Mouse (Mus musculus) left cerebral cortex, postnatal 36 days (tissue): ENCODE measurements at regions not wholly inside any gene's neighbourhood (a gene's known extent, or its start where the extent isn't known, plus 50 kb on each side); places are given as distances from the start of the nearest gene placed in this dataset.

Experiments
- DNase-seq, 2 experiments: peaks; one replicate each; pipeline ENCODE4 v3.0.0; 2021 to 2022; ENCODE audit warnings: low spot score in 2 of 2, mixed read lengths in 1 of 2
- intact Hi-C: fragments of 180-260 bp; cut with DNase I; formaldehyde crosslinking; loops from one replicate; pipeline ENCODE4 v1.15.1; 2025

- no peak for DNase-seq
- intact Hi-C loops, result no loop called here
Observed at GRCm38 (mm10) chr7:137742297-137742751, 304.9 kb downstream of the Glrx3 start.

GRCm38 (mm10) chr7:137745575-137745974 lies 308.2 kb downstream of the Glrx3 start:
- DNase-seq, result no peak
- intact Hi-C loops, result no loop called here

GRCm38 (mm10) chr7:137745991-137746390 lies 308.6 kb downstream of the Glrx3 start:
- intact Hi-C loops, result no loop called here
- DNase-seq, result no peak

DNA sequence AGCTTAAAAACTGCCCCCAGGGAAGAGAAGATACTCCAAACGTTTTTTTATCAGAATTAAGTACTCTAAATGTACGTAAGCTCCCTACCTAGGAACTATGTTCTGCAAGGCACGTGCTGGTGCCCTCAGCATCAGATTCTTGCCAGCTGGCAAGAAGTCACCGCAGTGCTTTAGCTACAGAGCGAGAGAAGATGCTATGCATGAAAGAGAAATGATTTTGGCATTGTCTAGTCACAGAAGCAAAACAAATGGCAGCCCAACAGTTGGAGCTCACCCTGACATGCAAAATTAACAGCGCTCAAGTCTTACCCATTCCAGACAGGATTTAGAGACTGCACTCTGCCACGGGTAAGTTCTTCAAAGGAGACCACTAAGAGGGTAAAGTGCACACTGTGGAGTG lies 311.5 kb downstream of the Glrx3 start:
- no peak for DNase-seq
- intact Hi-C loops, result no loop called here

DNA sequence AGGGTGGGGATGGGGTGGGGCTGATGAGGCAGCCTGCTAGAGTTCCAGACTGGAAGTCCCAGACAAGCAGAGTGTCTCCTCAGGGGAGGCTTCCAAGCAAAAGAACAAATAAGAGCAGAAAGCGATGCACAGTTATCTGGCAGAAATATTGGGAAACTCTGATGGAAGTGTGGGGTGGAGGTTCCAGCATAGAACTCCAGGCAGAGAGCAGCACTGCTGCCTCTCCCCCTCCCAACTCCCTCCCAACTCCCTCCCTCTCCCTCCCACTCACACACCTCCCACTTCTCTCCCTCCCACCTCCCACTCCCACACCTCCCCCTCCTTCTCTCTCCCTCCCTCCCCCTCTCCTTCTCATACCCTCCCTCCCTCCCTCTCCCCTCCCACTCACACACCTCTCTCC lies 313.3 kb downstream of the Glrx3 start:
- intact Hi-C loops, result no loop called here
- DNase-seq, result no peak

- DNase-seq, result no peak
- intact Hi-C loops, result no loop called here
Observed at GRCm38 (mm10) chr7:137751151-137751859, 313.9 kb downstream of the Glrx3 start.

DNA sequence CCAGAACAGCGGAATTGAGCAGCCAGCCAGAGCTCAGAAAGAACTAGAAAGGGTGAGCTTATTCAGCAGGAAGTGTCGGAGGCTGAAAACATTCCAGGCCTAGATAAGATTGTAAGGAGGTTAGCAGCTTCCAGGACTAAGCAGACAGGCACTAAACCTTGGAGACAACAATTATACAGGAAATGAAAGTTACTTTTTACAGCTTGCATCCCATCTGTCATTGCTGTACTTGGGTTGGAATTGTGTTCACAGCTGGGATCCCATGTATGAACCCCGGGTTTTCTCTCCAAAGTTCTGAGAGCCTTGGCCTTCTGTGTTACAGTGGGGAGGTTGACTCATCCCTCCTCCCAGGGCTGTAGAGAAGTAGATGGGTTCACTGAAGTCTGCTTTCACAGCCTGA lies 328.5 kb downstream of the Glrx3 start:
- no peak for DNase-seq
- intact Hi-C loops, result no loop called here

DNA sequence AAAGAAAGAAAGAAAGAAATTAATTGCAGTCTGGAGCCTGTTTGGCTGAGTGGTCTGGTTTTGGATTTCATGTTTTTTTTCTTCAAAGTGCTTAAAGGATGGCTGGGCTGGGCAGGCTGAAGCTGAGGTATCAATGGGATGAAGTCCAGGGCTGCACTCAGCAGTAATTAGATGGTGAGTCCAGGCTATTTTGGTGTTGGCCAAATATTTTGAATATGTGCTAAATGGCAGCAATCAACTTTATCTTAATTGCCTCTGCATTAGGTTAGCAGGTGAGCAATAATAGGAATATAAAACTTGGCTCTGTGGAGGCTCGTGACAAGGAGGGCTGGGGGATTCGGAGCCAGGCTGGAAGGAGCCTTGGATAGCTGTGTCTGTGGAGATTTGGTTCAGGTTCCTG lies 329.3 kb downstream of the Glrx3 start:
- intact Hi-C loops, result no loop called here
- DNase-seq, result no peak

DNA sequence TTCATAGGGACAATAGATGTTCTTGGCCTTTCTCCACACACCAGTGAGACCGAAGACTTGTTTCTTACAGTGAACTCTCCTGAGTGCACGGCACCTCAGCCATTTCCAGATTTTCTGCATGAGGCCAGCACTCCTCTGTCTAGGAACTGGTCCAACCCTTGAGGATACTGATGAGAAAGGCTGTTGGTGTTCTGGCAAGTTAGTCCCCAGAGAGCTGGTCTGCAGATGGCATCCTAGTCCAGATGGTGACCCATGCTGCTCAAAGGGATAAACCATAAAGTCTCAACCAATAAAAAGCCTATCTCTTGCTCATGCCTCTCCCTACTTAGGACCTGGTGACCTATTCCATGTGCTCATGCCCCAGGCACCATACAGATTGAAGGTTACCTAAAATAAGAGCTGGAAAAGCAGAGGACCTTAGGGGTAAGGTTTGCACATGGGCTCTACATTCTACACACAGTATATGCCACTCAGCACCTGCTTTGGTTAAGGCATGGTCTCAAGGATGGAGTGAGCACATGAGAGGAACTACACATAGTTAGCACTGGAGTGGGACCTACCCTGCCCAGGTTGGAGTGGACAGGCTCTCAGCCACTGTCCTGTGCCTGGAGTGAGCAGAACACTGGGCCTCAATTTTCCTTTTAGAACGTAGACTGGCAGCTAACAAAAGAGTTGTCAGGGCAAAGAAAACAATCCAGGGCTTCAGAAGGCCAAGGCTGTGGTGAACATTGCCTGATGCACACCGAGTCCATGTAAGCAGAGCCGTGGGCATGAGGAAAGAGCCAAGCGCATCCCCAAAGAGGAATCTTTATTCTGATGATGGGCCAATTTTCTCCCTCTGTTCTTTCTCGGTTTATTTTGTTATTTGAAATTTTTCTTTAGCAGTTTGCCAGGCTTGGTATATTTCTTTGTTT lies 335.9 kb downstream of the Glrx3 start:
- intact Hi-C loops, result no loop called here

DNA sequence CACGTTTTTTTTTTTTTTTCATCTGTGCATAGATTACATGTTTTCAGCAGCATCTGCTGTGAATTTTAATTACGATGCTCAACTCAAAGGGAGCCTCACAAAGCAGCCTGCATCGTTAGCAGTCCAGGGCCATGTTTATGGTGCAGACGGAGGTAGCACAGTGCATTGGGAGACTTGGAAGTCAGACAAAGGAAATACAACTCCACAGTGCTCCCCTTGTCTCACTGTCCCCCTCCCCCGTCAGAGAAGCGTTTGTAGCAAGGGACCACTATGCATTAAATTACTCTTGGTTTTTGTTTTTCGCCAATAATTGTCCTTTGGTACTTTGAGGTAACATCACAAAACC lies 336.5 kb downstream of the Glrx3 start:
- intact Hi-C loops, result no loop called here
- DNase-seq, result no peak

More for the DNA sequence above, 335.9 kb downstream of the Glrx3 start:
- DNase-seq, result no peak

DNA sequence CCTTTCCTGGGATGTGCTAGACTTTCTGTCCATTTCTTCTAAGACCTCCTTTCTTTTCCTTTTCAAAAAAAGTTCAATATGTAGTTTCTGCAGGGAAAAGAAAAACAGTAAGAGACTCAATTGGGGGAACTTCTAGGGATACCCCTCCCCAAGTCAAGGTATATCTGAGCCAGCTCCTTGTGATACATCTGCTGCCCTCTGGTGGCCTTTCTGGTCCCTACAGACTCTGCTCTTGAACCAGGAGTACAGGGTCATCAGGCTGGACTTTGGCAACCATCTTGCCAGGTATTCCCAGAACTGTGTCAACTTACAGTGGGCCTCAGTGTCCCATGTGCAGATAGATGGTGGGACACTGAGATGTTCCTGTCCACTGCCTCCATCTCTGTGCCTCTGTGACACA lies 346.5 kb downstream of the Glrx3 start:
- intact Hi-C loops, result loop anchor here (10.0 kb wide), 2 partner anchors 179 to 309 kb away; no protein-coding TSS in a partner anchor
- DNase-seq, result no peak

DNA sequence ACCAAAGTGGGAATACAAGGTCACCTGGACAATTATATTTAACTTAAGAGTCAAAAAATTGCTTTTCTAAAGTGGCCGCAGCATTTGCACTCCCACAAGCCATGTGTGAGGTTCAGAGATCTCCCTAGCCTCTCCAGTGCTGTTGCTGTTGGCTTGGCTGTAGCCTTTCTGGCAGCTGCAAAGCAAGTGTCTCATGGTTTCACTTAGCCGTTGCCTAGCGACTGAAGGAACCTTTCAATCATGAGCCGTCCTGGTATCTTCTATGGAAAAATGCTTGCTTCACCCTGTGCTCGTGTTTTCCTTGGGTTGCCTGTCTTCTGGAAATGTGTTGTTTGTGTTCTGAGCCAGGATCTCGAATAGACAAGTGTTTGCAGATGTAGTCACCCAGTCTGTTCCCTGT lies 367.9 kb downstream of the Glrx3 start:
- intact Hi-C loops, result no loop called here
- no peak for DNase-seq

- DNase-seq, result peak; percentile 4 to 14
- intact Hi-C loops, result no loop called here
Observed at GRCm38 (mm10) chr7:137812839-137813238, 375.4 kb downstream of the Glrx3 start.

GRCm38 (mm10) chr7:137840520-137840919 lies 403.1 kb downstream of the Glrx3 start:
- intact Hi-C loops, result no loop called here
- no peak for DNase-seq

- DNase-seq, result no peak
- intact Hi-C loops, result no loop called here
Observed at GRCm38 (mm10) chr7:137841044-137841443, 403.6 kb downstream of the Glrx3 start.

DNA sequence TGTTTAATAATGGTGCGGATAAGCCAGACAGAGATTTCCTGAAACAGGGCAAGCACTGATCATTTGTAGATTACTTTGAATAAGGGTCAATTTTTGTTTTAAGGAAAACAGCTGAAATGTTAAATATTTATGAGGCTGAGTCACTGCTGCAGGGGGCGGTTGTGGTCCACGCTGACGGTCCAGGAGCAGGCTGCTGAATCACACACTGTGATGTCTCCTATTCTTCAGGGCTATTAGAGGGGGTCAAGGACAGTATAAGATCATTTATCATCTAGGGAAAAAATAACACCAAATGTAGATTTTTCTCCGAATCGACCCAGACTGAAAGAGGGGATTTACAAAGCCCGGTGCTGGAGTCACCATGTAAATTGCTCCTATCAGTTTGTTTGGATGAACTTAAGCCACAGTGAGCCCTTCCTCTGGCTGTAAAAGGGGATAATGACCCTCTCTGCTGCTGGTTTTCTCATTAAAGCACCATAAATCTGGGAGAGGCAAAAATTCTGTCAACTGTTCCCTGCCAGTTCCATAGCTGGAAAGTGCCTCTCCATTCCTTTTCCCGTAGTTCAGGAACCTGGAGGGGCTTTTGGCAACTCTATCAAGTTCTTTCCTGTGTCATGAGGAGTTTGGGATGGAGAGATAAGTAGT lies 404.2 kb downstream of the Glrx3 start:
- intact Hi-C loops, result no loop called here
- DNase-seq, result no peak

DNA sequence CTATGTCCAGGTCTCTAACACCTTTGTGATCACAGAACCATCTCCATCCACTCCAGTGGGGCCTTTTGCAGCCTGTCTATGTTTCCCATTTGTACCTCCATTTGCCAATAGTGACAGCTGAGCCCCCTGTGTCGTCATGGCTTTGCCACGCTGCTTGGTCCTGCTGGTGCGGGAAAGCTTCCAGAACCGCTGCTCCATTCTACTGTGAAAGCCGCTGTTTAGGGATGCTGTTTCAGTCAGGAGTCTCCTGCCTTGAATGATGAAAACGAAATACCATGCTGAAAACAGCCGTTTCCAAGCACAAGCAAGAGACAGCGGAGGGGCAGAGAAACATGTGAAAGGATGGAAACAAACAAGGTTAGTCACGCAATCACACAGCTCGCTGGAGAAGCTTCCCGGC lies 410.4 kb downstream of the Glrx3 start:
- intact Hi-C loops, result no loop called here
- DNase-seq, result no peak

GRCm38 (mm10) chr7:137851061-137851460 lies 413.6 kb downstream of the Glrx3 start:
- intact Hi-C loops, result no loop called here
- DNase-seq, result no peak

- intact Hi-C loops, result no loop called here
- DNase-seq, result no peak
Observed at GRCm38 (mm10) chr7:137859681-137860080, 422.3 kb downstream of the Glrx3 start.

- intact Hi-C loops, result no loop called here
- no peak for DNase-seq
Observed at GRCm38 (mm10) chr7:137860520-137860919, 423.1 kb downstream of the Glrx3 start.

- intact Hi-C loops, result no loop called here
- DNase-seq, result no peak
Observed at GRCm38 (mm10) chr7:137864912-137865311, 427.5 kb downstream of the Glrx3 start.
